Mouse (Mus musculus) spleen, adult 12 weeks (tissue): ENCODE measurements around the gene Olfr1222.
"Not testable (repeated sequence)": the region's sequence is repeated elsewhere in the genome, so short reads cannot be mapped to it uniquely, and the experiment has no call there.

Experiments used
- DNase-seq: peaks from one replicate; pipeline ENCODE4 v3.0.0; 2022; ENCODE audit warnings: low spot score

The Olfr1222 gene

DNA sequence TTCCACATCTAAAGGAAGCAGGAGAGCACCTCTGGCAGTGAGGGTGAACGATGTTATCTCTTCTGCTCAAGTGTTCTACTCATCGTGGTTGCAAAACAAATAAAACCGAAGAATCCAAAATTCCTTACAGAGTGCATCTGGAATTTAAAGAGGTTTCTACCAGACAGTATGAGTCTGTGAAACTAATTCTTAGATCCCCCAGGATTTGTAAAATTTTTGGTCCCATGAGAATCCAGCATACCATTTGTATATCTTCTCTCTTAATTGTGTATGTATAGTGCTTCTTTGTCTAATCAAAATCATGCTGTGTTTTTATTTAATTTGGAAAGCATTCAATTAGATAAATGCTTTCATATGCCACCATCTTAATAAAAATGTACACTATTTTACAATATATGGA lies at the start of gene Olfr1222:
Gene Olfr1222, minus strand, starts transcription at position 101 of the 400 bp plus-strand sequence.
- DNase-seq: no peak

- DNase-seq: no peak
Observed at GRCm38 (mm10) chr2:89174569-89174968, 41.7 kb upstream of the Olfr1222 start, which contains the start of gene Olfr1225. TSS of gene Olfr1225 (minus strand) at chr2:89174669.

DNA sequence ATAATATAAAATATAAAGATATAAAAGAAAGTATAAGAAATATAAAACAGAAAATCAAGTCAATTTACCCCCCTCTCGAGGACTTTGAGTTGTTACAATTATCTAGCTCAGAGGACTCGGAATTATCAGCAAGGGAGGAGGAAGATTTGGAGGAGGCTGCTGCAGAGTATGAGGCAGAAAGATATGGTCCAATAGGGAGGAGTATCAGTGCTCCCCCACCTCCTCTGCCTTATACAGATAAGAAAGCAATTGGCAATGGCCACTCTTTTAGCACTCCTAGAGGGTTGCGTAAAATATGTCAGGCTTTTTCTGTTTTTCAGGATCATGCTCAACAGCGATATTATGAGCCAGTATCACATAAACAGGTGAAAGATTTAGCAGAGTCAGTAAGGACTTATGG lies 31.9 kb upstream of the Olfr1222 start:
- DNase-seq: not testable (repeated sequence)

- DNase-seq: not testable (repeated sequence)
Observed at GRCm38 (mm10) chr2:89163991-89164390, 31.1 kb upstream of the Olfr1222 start, which contains the start of gene Olfr1224-ps1. TSS of gene Olfr1224-ps1 (minus strand) at chr2:89164091.

- no peak for DNase-seq
Observed at GRCm38 (mm10) chr2:89151460-89151859, 18.6 kb upstream of the Olfr1222 start, which contains the start of gene Olfr1223. TSS of gene Olfr1223 (minus strand) at chr2:89151560.

GRCm38 (mm10) chr2:89117183-89117582 lies 15.7 kb downstream of the Olfr1222 start, which contains the start of gene Olfr1221:
TSS of gene Olfr1221 (minus strand) at chr2:89117283.
- no peak for DNase-seq

DNA sequence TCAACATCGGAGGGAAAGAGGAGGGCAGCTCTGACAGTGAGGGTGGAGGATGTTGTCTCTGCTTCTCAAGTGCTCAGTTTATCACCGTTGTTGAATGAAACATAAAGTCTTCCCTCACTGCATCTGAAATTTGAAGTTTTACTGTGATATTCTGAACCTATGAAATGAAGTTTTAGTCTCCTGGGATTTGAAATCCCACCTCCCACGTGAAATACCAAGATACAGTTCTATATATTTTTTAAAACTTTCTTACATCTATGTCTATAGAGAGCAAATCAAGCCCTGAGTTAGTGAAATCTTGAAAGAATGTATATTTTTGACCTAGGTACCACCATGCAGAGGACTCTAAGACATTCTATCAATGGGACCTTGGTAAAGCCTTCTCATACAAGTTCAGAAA lies 26.1 kb downstream of the Olfr1222 start, which contains the start of gene Olfr1220:
Gene Olfr1220, minus strand, starts transcription at position 101 of the 400 bp plus-strand sequence.
- DNase-seq: no peak

DNA sequence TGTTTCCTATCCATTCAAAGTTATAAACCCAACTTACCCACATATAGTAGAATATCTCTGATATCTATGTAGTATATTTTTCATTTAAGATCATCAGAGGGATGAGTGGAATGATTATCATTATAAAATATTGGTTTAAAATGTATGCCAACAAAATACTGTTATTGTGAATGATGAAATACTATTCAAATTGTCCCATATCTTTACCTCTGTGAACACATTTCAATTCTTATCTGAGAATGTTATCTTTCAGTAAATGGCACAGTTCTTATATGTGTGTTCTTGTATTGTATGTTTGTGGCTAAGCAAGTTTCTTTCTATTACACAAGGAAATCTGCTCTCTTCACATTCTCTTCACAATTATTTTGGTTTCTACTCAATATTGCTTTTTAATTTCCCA lies 27.2 kb downstream of the Olfr1222 start:
- no peak for DNase-seq

- DNase-seq: no peak
Observed at GRCm38 (mm10) chr2:89093848-89094247, 39.0 kb downstream of the Olfr1222 start.

DNA sequence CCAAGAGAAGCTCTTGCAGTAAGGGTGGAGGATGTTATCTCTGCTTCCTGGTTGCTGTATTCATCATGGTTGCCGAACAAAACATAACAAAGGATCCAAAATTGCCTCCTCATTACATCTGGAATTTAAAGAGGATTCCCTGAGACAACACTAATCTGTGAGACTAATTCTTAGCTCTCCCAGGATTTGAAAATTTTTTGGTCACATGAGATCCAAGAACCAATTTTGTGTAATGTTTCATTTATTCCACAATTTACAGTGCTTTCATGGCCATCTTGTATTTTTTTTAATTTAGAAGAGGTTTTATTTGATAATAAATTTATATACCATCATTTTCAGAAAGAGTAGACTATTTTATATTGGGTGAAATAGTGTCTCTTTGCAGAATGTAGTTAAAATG lies 49.4 kb downstream of the Olfr1222 start, which contains the start of gene Olfr1219:
Gene Olfr1219, minus strand, starts transcription at position 101 of the 400 bp plus-strand sequence.
- DNase-seq: no peak

GRCm38 (mm10) chr2:89081487-89081886 lies 51.4 kb downstream of the Olfr1222 start:
- DNase-seq: no peak
